In genomic region chr2:83671843-83672242, GRCm38 (mm10) we compare ENCODE assay signal across 5 mouse cellular contexts.
"Had no signal": no experiment of that assay in that cellular context is flagged by ENCODE, and none has a peak within 500 bp of the region (broad histone marks: within the 10 kb centered on the region; RNA-seq: fewer than 3 reads in every experiment).

No protein-coding gene starts in this region.

- DNase-seq: kidney, postnatal 4 days; lung, adult 2 months; lung, postnatal 36 days; thymus, adult 2 months; thymus, postnatal 25 days had no signal
